Mouse (Mus musculus) embryo, embryonic 10 days (tissue): ENCODE data around the gene Spata45.

Source experiments
- DNase-seq: peaks from one replicate; pipeline ENCODE4 v3.0.0-alpha.2; 2015; ENCODE audit warnings: low spot score

Spata45 gene

DNA sequence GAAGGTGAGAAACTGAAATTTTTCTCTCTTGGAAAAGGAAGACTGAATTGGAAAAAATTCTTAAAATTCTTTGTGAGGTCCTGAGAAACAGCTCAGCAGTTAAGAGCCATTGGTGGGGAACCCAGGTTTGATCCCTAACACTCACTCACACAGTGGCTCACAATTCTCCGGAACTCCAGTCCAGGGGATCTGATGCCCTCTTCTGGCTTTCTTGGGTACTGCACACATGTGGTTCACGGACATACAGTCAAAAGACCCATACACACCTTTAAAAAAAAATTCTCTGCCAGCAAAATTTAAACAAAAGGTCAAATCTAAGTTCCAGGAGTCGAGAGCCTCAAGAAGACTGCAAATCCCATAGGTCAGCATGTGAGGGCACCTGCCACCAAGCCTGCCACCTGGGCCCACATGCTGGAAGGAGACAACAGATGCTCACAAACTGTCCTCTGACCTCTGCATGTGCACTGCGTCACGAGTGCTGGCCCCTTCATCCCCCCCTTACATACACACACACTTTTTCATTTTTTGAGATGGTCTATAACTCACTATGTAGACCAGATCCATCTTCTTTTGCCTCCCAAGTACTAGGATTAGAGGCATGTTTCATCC, 48.6 kb downstream of the Spata45 start:
- DNase-seq = peak; percentile 58

DNA sequence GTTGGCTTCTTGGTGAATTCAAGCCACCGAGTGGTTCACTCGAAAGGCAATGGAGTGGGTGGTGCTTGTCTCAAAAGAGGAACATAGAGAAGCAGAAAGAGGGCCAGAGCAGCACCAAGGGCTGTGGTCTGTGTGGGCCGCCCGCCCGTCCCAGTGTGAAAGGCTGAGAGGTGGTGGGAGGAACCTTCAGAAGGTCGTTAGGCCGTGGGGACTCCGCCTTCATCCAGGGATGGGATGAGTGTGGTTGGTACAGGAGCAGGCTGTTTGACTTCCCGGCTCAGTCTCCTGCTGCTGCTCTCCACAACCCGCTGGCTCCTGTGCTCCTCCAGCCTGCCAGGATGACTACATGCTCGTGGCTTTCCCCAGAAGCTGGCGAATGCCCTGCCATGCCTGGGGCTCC, 49.2 kb downstream of the Spata45 start:
- no peak for DNase-seq

DNA sequence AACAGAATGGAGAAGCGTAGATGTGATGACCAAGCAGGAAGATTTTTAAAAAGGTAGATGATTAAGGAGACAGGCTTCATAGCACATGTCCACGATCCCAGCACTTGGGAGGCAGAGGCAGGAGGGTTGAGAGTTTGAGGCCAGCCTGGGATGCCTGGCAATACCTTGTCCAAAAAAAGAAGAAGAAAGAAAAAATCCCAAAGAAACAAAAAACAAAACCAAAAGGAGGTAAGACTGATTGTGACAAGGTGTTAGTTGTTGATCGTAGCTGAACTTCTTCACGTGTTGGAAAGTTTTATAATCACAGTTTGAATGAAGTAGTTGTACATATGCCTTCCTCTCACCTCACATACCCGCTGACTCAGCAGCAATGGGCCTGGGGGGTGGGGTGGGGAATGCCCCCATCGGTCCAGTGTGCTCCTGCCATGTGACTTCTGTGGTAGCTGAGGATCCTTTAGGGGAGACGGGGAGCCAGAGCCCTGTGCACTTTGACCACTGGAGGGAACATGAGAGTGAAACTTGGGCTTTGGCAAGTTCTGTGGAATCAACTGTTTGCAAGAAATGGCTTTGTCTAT, 50.0 kb downstream of the Spata45 start:
- DNase-seq = no peak

DNA sequence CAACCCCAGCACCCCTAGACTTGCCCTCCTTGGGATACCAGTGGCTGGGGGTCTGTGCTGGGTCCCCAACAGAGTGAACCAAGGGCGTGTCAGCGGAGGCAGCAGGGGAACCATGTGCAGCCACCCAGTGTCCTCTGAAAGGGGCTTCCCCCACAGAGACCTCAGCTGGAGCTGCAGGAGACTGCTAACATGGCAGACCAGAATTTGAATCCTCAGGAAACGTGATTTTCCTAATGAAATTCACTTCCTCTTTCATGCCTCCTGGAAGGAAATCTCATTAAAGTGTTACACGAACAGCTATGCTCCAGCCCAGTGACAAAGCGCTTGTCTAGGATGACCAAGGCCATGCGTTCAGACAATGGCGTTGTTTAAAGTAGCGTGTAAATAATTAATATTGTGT, 50.5 kb downstream of the Spata45 start:
- no peak for DNase-seq

DNA sequence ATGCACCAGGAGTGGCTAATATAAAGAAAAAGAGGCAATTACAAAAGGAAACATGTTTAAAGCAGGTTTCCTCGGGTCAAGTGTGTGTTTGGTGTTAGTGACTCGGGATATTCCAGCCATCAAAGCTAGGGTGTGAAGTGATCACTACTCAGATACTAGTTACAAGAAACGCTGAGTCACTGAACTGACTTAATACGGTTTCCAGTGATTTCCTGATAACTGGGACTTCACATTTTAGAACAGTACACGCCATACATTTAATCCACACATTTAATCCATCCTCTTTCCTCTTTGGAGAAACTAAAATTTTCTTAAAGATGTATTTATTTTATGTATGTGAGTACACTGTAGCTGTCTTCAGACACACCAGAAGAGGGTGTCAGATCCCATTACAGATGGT, 51.5 kb downstream of the Spata45 start:
- DNase-seq = no peak

DNA sequence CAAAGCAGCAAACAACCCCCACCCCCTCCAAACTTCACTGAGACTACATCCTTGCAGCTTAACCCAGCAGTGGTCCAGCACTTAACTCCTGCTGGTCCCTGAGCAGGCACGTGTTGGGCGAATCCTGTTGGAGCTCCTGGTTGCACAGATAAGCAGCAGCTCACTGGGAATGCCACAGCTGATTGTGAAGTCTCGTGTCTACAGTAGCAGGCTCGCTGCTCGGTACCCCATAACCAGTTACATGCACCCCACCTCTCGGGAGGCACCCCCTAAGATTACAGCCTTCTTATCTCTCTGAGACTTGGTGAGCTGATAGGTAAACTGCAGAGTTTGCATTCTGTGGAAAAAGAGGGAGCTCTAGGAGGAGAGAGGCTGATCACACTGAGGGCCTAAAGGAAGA, 52.9 kb downstream of the Spata45 start:
- no peak for DNase-seq

DNA sequence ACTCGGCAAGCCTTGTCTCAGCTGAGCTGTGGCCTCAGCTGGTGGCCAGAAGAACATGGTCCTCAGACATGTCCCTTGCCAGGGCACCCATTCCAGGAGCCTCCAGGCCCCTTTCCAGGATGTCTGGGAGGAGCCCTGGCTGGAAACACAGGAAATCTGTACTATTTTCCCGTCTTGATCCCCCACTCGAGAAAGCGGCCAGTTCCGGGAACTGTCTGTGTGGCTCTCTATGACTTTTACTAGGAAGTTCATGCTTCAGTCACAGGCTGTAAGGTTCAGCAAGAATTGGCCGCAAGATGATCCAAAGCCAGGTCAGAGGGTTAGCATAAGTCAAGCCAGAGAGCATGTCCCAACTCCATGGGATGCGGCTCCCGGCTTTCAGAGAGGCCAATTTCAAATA, 55.6 kb downstream of the Spata45 start:
- DNase-seq = no peak
